18 mouse cellular contexts compared by ENCODE assay signal in the genomic region with DNA sequence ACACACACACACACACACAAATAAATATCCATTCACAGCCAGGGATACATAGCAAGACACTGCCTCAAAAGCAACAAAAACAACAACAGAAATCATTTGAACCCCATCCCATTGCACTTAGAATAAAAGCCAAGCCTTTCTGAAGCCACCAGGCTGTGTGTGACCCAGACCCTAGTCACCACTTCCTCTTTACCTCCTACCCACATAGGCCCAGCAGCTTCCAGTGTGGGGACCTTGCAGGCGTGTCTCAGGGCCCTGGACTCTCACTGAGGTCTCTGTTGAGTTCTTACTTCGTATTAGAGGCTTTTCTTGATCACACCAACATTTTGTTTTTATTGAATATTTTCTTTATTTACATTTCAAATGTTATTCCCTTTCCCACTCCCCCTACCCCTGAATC. TPM values are rescaled to one million over a fixed set of nuclear protein-coding genes. Genes with fewer than 3 reads are reported as not detected.
DNase-seq lines count a peak whose midpoint lies in the region; ATAC-seq lines count a peak whose summit lies in the region.
"Had no signal": no experiment of that assay in that cellular context is flagged by ENCODE, and none has a peak within 500 bp of the region (broad histone marks: within the 10 kb centered on the region; RNA-seq: fewer than 3 reads in every experiment).

No protein-coding gene starts in this region.

- H3K9ac ChIP-seq in midbrain, embryonic 16.5 days (ENCODE audit: low read depth, low read length), result no peak overlapping the region
- H3K9ac ChIP-seq: embryonic facial prominence, embryonic 12.5 days; liver, embryonic 13.5 days had no signal

- H3K36me3 ChIP-seq in midbrain, embryonic 16.5 days (ENCODE audit: control insufficient read depth, insufficient read depth, low read length), result no peaks in the 10 kb centered on the region
- H3K36me3 ChIP-seq: embryonic facial prominence, embryonic 12.5 days; forebrain, embryonic 10.5 days; heart, embryonic 10.5 days; liver, embryonic 13.5 days had no signal

- no peaks in the 10 kb centered on the region for H3K4me1 ChIP-seq in midbrain, embryonic 16.5 days (ENCODE audit: control insufficient read depth, insufficient read depth, low read length)
- H3K4me1 ChIP-seq: embryonic facial prominence, embryonic 12.5 days; forebrain, embryonic 10.5 days had no signal

- no peaks in the 10 kb centered on the region for H3K27me3 ChIP-seq in midbrain, embryonic 16.5 days (ENCODE audit: control insufficient read depth, insufficient read depth, low read depth, low read length)
- H3K27me3 ChIP-seq: embryonic facial prominence, embryonic 12.5 days; liver, embryonic 13.5 days had no signal

- H3K27ac ChIP-seq in midbrain, embryonic 16.5 days (ENCODE audit: low read length), result no peak overlapping the region
- H3K27ac ChIP-seq: embryonic facial prominence, embryonic 12.5 days; forebrain, embryonic 10.5 days; gastrocnemius, adult 2 months; heart, embryonic 10.5 days; layer of hippocampus, adult 2 months; liver, embryonic 13.5 days had no signal

- no peak overlapping the region for H3K4me2 ChIP-seq in midbrain, embryonic 16.5 days (ENCODE audit: low read length)
- H3K4me2 ChIP-seq: embryonic facial prominence, embryonic 12.5 days; liver, embryonic 13.5 days had no signal

- H3K9me3 ChIP-seq in midbrain, embryonic 16.5 days (replicated peaks; ENCODE audit: control insufficient read depth, low read length, poor library complexity, severe bottlenecking), result no peaks in the 10 kb centered on the region
- H3K9me3 ChIP-seq: embryonic facial prominence, embryonic 12.5 days; forebrain, embryonic 10.5 days; heart, embryonic 10.5 days; liver, embryonic 13.5 days had no signal

- WGBS in midbrain, embryonic 16.5 days, result 61% methylated on average over 2 of the region's 2 CpGs

- DNase-seq in 416B (ENCODE audit: low read depth), result peak; percentile 64
- peak; percentile 49 for DNase-seq in induced T-regulatory cell, adult 2 months (ENCODE audit: low read depth)
- DNase-seq in spleen, postnatal 14 days (ENCODE audit: low spot score in 2 of 2), result peak; percentile 19 to 30
- no peak for DNase-seq in layer of hippocampus, adult 9-11 months
- DNase-seq in Muller cell, postnatal 12 days (ENCODE audit: inconsistent ontology term), result no peak
- DNase-seq in cerebellum, postnatal 4 days (ENCODE audit: low spot score in 2 of 2), result no peak
- DNase-seq: cerebellum, adult 9-10 months; gastrocnemius, adult 2 months; heart, postnatal 4 days; kidney, adult 9 months; left cerebral cortex, postnatal 4 days; liver, embryonic 13.5 days had no signal

- no peak overlapping the region for H3K4me3 ChIP-seq in midbrain, embryonic 16.5 days (ENCODE audit: low read depth, low read length)
- H3K4me3 ChIP-seq: embryonic facial prominence, embryonic 12.5 days; forebrain, embryonic 10.5 days; gastrocnemius, adult 2 months; heart, embryonic 10.5 days; layer of hippocampus, adult 2 months; liver, embryonic 13.5 days had no signal

- peak; percentile 58 for ATAC-seq in CD4-positive, CD25-positive, alpha-beta regulatory T cell, adult 4 months
- ATAC-seq in midbrain, embryonic 16.5 days, result no peak

RNA-seq across cellular contexts. Expression of gene Mta3, which starts 10.2 kb away (rescaled TPM):
- 100 to 1,000 TPM in 1 of 2 experiments, 10 to 100 TPM in 1; 80.0 to 105 TPM for polyA plus RNA-seq in CD4-positive, CD25-positive, alpha-beta regulatory T cell, adult 4 months (2017; shearing (Covaris generic))
- 27.2 and 34.5 TPM in 2 replicates for polyA plus RNA-seq in midbrain, embryonic 16.5 days (2015; fragmentation: Nextera tagmentation; extraction: Ambion mirVana)

Comparison
In these comparisons a context has a peak if more than half of its experiments do, and no peak if none do; other contexts are left out.
1. DNase-seq: peak in 416B (single experiment), induced T-regulatory cell, adult 2 months (single experiment) and spleen, postnatal 14 days (2 of 2); none in layer of hippocampus, adult 9-11 months (single experiment), Muller cell, postnatal 12 days (single experiment) and cerebellum, postnatal 4 days (0 of 2).